Mouse (Mus musculus): Measurements from ENCODE around the gene Papola. TPM values are rescaled to one million over a fixed set of nuclear protein-coding genes. Genes with fewer than 3 reads are reported as not detected.

The Papola gene
- 100 to 1,000 TPM; 144 to 156 TPM for total RNA-seq (2021)

- DNase-seq, result peak; percentile 92
- intact Hi-C loops (cut with DNase I), result loop anchor here (2.0 kb wide), 1 partner anchor 100 kb away; the partner anchor contains the start of genes Atg2b and Gskip
Measured at GRCm38 (mm10) chr12:105784196-105784999, at the start of gene Papola. Gene Papola, plus strand, starts transcription at chr12:105784694.

- DNase-seq, result no peak
- intact Hi-C loops (cut with DNase I), result no loop called here
Measured at GRCm38 (mm10) chr12:105735226-105735888, 49.1 kb upstream of the Papola start.

GRCm38 (mm10) chr12:105735889-105736251 is 48.6 kb upstream of the Papola start:
- intact Hi-C loops (cut with DNase I), result no loop called here
- no peak for DNase-seq

GRCm38 (mm10) chr12:105738316-105739096 is 46.0 kb upstream of the Papola start:
- DNase-seq, result no peak
- intact Hi-C loops (cut with DNase I), result no loop called here

- intact Hi-C loops (cut with DNase I), result no loop called here
- no peak for DNase-seq
Measured at GRCm38 (mm10) chr12:105739656-105740055, 44.8 kb upstream of the Papola start.

GRCm38 (mm10) chr12:105748114-105748513 is 36.4 kb upstream of the Papola start:
- no peak for DNase-seq
- intact Hi-C loops (cut with DNase I), result no loop called here

GRCm38 (mm10) chr12:105753813-105754212 is 30.7 kb upstream of the Papola start:
- no peak for DNase-seq
- intact Hi-C loops (cut with DNase I), result no loop called here

- DNase-seq, result peak in 1 of 2 experiments; percentile 1
- intact Hi-C loops (cut with DNase I), result no loop called here
Measured at GRCm38 (mm10) chr12:105757816-105758497, 26.5 kb upstream of the Papola start.

- intact Hi-C loops (cut with DNase I), result no loop called here
- no peak for DNase-seq
Measured at GRCm38 (mm10) chr12:105758911-105759310, 25.6 kb upstream of the Papola start.

GRCm38 (mm10) chr12:105759849-105760478 is 24.5 kb upstream of the Papola start:
- intact Hi-C loops (cut with DNase I), result no loop called here
- no peak for DNase-seq

- intact Hi-C loops (cut with DNase I), result no loop called here
Measured at GRCm38 (mm10) chr12:105761171-105761570, 23.3 kb upstream of the Papola start.

GRCm38 (mm10) chr12:105761629-105762028 is 22.9 kb upstream of the Papola start:
- intact Hi-C loops (cut with DNase I), result no loop called here

More at GRCm38 (mm10) chr12:105761171-105761570, 23.3 kb upstream of the Papola start:
- DNase-seq, result no peak

GRCm38 (mm10) chr12:105769700-105770099 is 14.8 kb upstream of the Papola start:
- DNase-seq, result no peak
- intact Hi-C loops (cut with DNase I), result no loop called here

More at GRCm38 (mm10) chr12:105761629-105762028, 22.9 kb upstream of the Papola start:
- DNase-seq, result no peak

GRCm38 (mm10) chr12:105774871-105775270 is 9.6 kb upstream of the Papola start:
- intact Hi-C loops (cut with DNase I), result no loop called here
- DNase-seq, result no peak

- intact Hi-C loops (cut with DNase I), result no loop called here
- no peak for DNase-seq
Measured at GRCm38 (mm10) chr12:105777651-105778050, 6.8 kb upstream of the Papola start.

GRCm38 (mm10) chr12:105785000-105785774 is 693 bp downstream of the Papola start:
- intact Hi-C loops (cut with DNase I), result loop anchor here (2.0 kb wide), 1 partner anchor 100 kb away; the partner anchor contains the start of genes Atg2b and Gskip
- peak; percentile 80 to 82 for DNase-seq

- DNase-seq, result no peak
- intact Hi-C loops (cut with DNase I), result no loop called here
Measured at GRCm38 (mm10) chr12:105786113-105786512, 1.6 kb downstream of the Papola start.

GRCm38 (mm10) chr12:105787626-105788025 is 3.1 kb downstream of the Papola start:
- intact Hi-C loops (cut with DNase I), result no loop called here
- no peak for DNase-seq

GRCm38 (mm10) chr12:105789885-105790284 is 5.4 kb downstream of the Papola start:
- no peak for DNase-seq
- intact Hi-C loops (cut with DNase I), result no loop called here
